Mouse (Mus musculus) lung, adult 2 months (tissue): ENCODE results near the gene Uts2r.

Source experiments
- CTCF ChIP-seq: fragments of 200-500 bp; IDR thresholded peaks from 2 replicates; pipeline ENCODE4 v1.5.1; 2011; ENCODE audit warnings: mild to moderate bottlenecking, low read length, control low read depth; ENCODE audit not compliant: insufficient read depth
- POLR2A ChIP-seq: fragments of 200-500 bp; IDR thresholded peaks from 2 replicates; pipeline ENCODE4 v1.6.1; 2011; ENCODE audit warnings: low read depth, mild to moderate bottlenecking, control low read depth, low read length, borderline replicate concordance; ENCODE audit errors: extremely low read depth

DNA sequence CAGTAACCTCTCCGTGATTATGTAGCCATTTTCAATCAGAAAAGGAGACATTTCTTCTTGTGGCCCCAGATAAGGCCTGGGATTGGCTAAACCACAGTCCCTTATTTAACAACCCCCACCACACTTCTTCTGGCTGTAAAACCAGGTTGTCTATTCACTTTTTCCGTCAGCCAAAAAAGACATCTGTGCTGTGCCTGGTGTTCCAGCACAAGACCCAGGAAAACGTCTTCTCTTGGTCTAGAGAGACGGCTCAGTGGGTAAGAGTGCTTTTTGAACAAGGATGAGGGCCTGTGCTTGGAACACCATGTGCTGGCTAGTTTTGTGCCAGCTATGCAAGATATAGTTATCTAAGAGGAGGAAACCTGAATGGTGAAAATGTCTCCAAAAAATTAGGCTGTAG lies 36.6 kb upstream of the Uts2r start:
- TF ChIP-seq CTCF (no peak), POLR2A (no peak)
